Mouse (Mus musculus) forebrain, embryonic 10.5 days (tissue): ENCODE data around the gene Nt5c. TPM values are rescaled to one million over a fixed set of nuclear protein-coding genes. Genes with fewer than 3 reads are reported as not detected.

Experiments
- DNase-seq: peaks from one replicate; pipeline ENCODE4 v3.0.0-alpha.2; 2017; ENCODE audit warnings: low spot score; ENCODE audit errors: extremely low spot score
- H3K27ac ChIP-seq: fragments of 300-500 bp; sonication (generic); 2 replicates; pipeline ENCODE4 v1.5.1; 2016; ENCODE audit warnings: mild to moderate bottlenecking
- H3K27me3 ChIP-seq: fragments of 300-500 bp; sonication (generic); 2 replicates; pipeline ENCODE4 v1.6.1; 2016; ENCODE audit warnings: mild to moderate bottlenecking; ENCODE audit not compliant: poor library complexity, severe bottlenecking
- H3K36me3 ChIP-seq: fragments of 300-500 bp; sonication (generic); replicated peaks from 2 replicates; pipeline ENCODE4 v1.6.1; 2016; ENCODE audit warnings: mild to moderate bottlenecking, moderate library complexity
- H3K4me1 ChIP-seq: fragments of 300-500 bp; sonication (generic); 2 replicates; pipeline ENCODE4 v1.6.1; 2016
- H3K4me3 ChIP-seq: fragments of 300-500 bp; sonication (generic); 2 replicates; pipeline ENCODE4 v1.5.1; 2016; ENCODE audit warnings: mild to moderate bottlenecking, moderate library complexity
- H3K9me3 ChIP-seq: fragments of 300-500 bp; sonication (generic); 2 replicates; pipeline ENCODE4 v1.6.1; 2016; ENCODE audit warnings: mild to moderate bottlenecking, moderate library complexity
- WGBS: fragments of 180-500 bp; shearing (Covaris S2); methylation state at CpG from one replicate; pipeline ENCODE4 v1.1.7; 2016; 5-methylcytosine and 5-hydroxymethylcytosine counted together
- polyA plus RNA-seq: library from polyadenylated mRNA; unstranded; fragments of >200 nt; fragmentation: Nextera tagmentation; extraction: Ambion mirVana; gene quantifications from 2 replicates; pipeline ENCODE4 v1.2.1, GENCODE M21; 2016

Nt5c gene
- polyA plus RNA-seq, 1 experiment from 2014 or later, result 94.5 TPM

GRCm38 (mm10) chr11:115518693-115519092 is 27.0 kb upstream of the Nt5c start:
- no peak overlapping the region for H3K27ac ChIP-seq
- DNase-seq, result no peak
- no peaks in the 10 kb centered on the region for H3K27me3 ChIP-seq
- no peak overlapping the region for H3K4me3 ChIP-seq
- peaks cover 26% of the 10 kb centered on the region for H3K36me3 ChIP-seq
- no peaks in the 10 kb centered on the region for H3K9me3 ChIP-seq
- WGBS, result 79% methylated on average over 9 of the region's 9 CpGs
- peaks cover 11% of the 10 kb centered on the region for H3K4me1 ChIP-seq

GRCm38 (mm10) chr11:115516942-115517341 is 25.3 kb upstream of the Nt5c start:
- no peak overlapping the region for H3K4me3 ChIP-seq
- H3K9me3 ChIP-seq, result no peaks in the 10 kb centered on the region
- no peak overlapping the region for H3K27ac ChIP-seq
- peaks cover 15% of the 10 kb centered on the region for H3K36me3 ChIP-seq
- DNase-seq, result no peak
- no peaks in the 10 kb centered on the region for H3K27me3 ChIP-seq
- WGBS, result 89% methylated on average over 5 of the region's 5 CpGs
- peaks cover 27% of the 10 kb centered on the region for H3K4me1 ChIP-seq

GRCm38 (mm10) chr11:115515021-115515420 is 23.4 kb upstream of the Nt5c start:
- 74% methylated on average over 6 of the region's 6 CpGs for WGBS
- H3K36me3 ChIP-seq, result 0 out of 2 replicates have a peak, but pooled peaks cover 6% of the 10 kb centered on the region
- H3K9me3 ChIP-seq, result no peaks in the 10 kb centered on the region
- H3K27me3 ChIP-seq, result no peaks in the 10 kb centered on the region
- no peak for DNase-seq
- H3K27ac ChIP-seq, result peak overlapping the region; percentile 99
- peaks cover 47% of the 10 kb centered on the region for H3K4me1 ChIP-seq
- peak overlapping the region; percentile 99 for H3K4me3 ChIP-seq

GRCm38 (mm10) chr11:115514238-115514663 is 22.6 kb upstream of the Nt5c start, which contains the start of gene Jpt1:
TSS of gene Jpt1 (minus strand) at chr11:115514387.
- peak within 1 kb of the TSS; percentile 99 for H3K27ac ChIP-seq
- H3K36me3 ChIP-seq, result 0 out of 2 replicates have a peak, but pooled peaks cover 6% of the 10 kb centered on the region
- H3K9me3 ChIP-seq, result no peaks in the 10 kb centered on the region
- no peaks in the 10 kb centered on the region for H3K27me3 ChIP-seq
- peaks cover 51% of the 10 kb centered on the region for H3K4me1 ChIP-seq
- DNase-seq, result peak; percentile 93
- under 1% methylated on average over 24 of the region's 24 CpGs for WGBS
- H3K4me3 ChIP-seq, result peak within 1 kb of the TSS; percentile 99

GRCm38 (mm10) chr11:115513271-115514237 is 21.9 kb upstream of the Nt5c start:
- H3K4me1 ChIP-seq, result peaks cover 55% of the 10 kb centered on the region
- under 1% methylated on average over 57 of the region's 57 CpGs for WGBS

GRCm38 (mm10) chr11:115512407-115513183 is 20.9 kb upstream of the Nt5c start:
- no peaks in the 10 kb centered on the region for H3K9me3 ChIP-seq
- H3K4me1 ChIP-seq, result peaks cover 65% of the 10 kb centered on the region

More at GRCm38 (mm10) chr11:115513271-115514237, 21.9 kb upstream of the Nt5c start:
- Histone ChIP-seq H3K4me3 (peak overlapping the region; percentile 99), H3K9me3 (no peaks in the 10 kb centered on the region), H3K27me3 (no peaks in the 10 kb centered on the region), H3K36me3 (peaks cover 11% of the 10 kb centered on the region), H3K27ac (peak overlapping the region; percentile 99)
- DNase-seq, result peak; percentile 70

GRCm38 (mm10) chr11:115512004-115512403 is 20.3 kb upstream of the Nt5c start:
- Histone ChIP-seq H3K9me3 (no peaks in the 10 kb centered on the region), H3K27me3 (no peaks in the 10 kb centered on the region), H3K4me3 (peak overlapping the region; percentile 99), H3K4me1 (peaks cover 71% of the 10 kb centered on the region), H3K36me3 (peaks cover 20% of the 10 kb centered on the region), H3K27ac (peak overlapping the region; percentile 99)
- DNase-seq, result no peak
- 68% methylated on average over 3 of the region's 3 CpGs for WGBS

More at GRCm38 (mm10) chr11:115512407-115513183, 20.9 kb upstream of the Nt5c start:
- Histone ChIP-seq H3K36me3 (peaks cover 14% of the 10 kb centered on the region), H3K4me3 (peak overlapping the region; percentile 99), H3K27me3 (no peaks in the 10 kb centered on the region), H3K27ac (peak overlapping the region; percentile 99)
- DNase-seq, result no peak
- WGBS, result 39% methylated on average over 8 of the region's 8 CpGs

- Histone ChIP-seq H3K4me1 (peaks cover 80% of the 10 kb centered on the region), H3K9me3 (no peaks in the 10 kb centered on the region), H3K27ac (0 out of 2 replicates have a peak overlapping the region, but pooled peaks have one; percentile 99), H3K4me3 (peak overlapping the region; percentile 99), H3K36me3 (peaks cover 28% of the 10 kb centered on the region), H3K27me3 (no peaks in the 10 kb centered on the region)
- WGBS, result 73% methylated on average over 2 of the region's 2 CpGs
- DNase-seq, result no peak
These were observed 19.5 kb upstream of the Nt5c start for GRCm38 (mm10) chr11:115511121-115511520.

- H3K36me3 ChIP-seq, result peaks cover 35% of the 10 kb centered on the region
- H3K9me3 ChIP-seq, result no peaks in the 10 kb centered on the region
- DNase-seq, result no peak
- WGBS, result 69% methylated on average over 5 of the region's 5 CpGs
- H3K4me3 ChIP-seq, result peak overlapping the region; percentile 99
- peak overlapping the region; percentile 56 for H3K27ac ChIP-seq
- peaks cover 85% of the 10 kb centered on the region for H3K4me1 ChIP-seq
- H3K27me3 ChIP-seq, result no peaks in the 10 kb centered on the region
These were observed 18.8 kb upstream of the Nt5c start for GRCm38 (mm10) chr11:115510507-115510888.

GRCm38 (mm10) chr11:115509773-115510506 is 18.3 kb upstream of the Nt5c start:
- H3K27ac ChIP-seq, result no peak overlapping the region
- DNase-seq, result no peak

GRCm38 (mm10) chr11:115508061-115508460 is 16.4 kb upstream of the Nt5c start:
- H3K36me3 ChIP-seq, result peaks cover 58% of the 10 kb centered on the region
- no peak for DNase-seq
- H3K27ac ChIP-seq, result no peak overlapping the region
- WGBS, result 95% methylated on average over 2 of the region's 2 CpGs
- H3K4me3 ChIP-seq, result no peak overlapping the region
- H3K27me3 ChIP-seq, result no peaks in the 10 kb centered on the region
- H3K9me3 ChIP-seq, result no peaks in the 10 kb centered on the region
- H3K4me1 ChIP-seq, result peaks cover 74% of the 10 kb centered on the region

More at GRCm38 (mm10) chr11:115509773-115510506, 18.3 kb upstream of the Nt5c start:
- WGBS, result 53% methylated on average over 6 of the region's 6 CpGs
- peaks cover 40% of the 10 kb centered on the region for H3K36me3 ChIP-seq
- H3K4me3 ChIP-seq, result peak overlapping the region; percentile 99
- H3K9me3 ChIP-seq, result no peaks in the 10 kb centered on the region
- no peaks in the 10 kb centered on the region for H3K27me3 ChIP-seq
- H3K4me1 ChIP-seq, result peaks cover 85% of the 10 kb centered on the region

GRCm38 (mm10) chr11:115506586-115506985 is 14.9 kb upstream of the Nt5c start:
- Histone ChIP-seq H3K36me3 (peaks cover 68% of the 10 kb centered on the region), H3K9me3 (no peaks in the 10 kb centered on the region), H3K27me3 (no peaks in the 10 kb centered on the region), H3K27ac (no peak overlapping the region), H3K4me1 (peaks cover 59% of the 10 kb centered on the region), H3K4me3 (no peak overlapping the region)
- no peak for DNase-seq
- WGBS, result 85% methylated on average over 3 of the region's 3 CpGs
